Mouse (Mus musculus) kidney, adult 2 months (tissue): ENCODE results near the gene Dnah8. TPM values are rescaled to one million over a fixed set of nuclear protein-coding genes. Genes with fewer than 3 reads are reported as not detected.

Source experiments
- DNase-seq: peaks from one replicate; pipeline ENCODE4 v3.0.0; 2021
- H3K27ac ChIP-seq: fragments of 200-500 bp; 2 replicates; pipeline ENCODE4 v1.5.1; 2012; ENCODE audit warnings: low read depth, low read length, control low read depth, inconsistent platforms; ENCODE audit not compliant: insufficient read depth
- H3K27me3 ChIP-seq: fragments of 200-500 bp; replicated peaks from 2 replicates; pipeline ENCODE4 v1.6.1; 2012; ENCODE audit warnings: mild to moderate bottlenecking, moderate library complexity, low read length, inconsistent platforms; ENCODE audit not compliant: control insufficient read depth, insufficient read depth
- H3K36me3 ChIP-seq: fragments of 200-500 bp; 2 replicates; pipeline ENCODE4 v1.6.1; 2012; ENCODE audit warnings: mild to moderate bottlenecking, moderate library complexity, low read length, inconsistent platforms; ENCODE audit not compliant: control insufficient read depth, insufficient read depth
- H3K4me1 ChIP-seq: fragments of 200-500 bp; 2 replicates; pipeline ENCODE4 v1.6.1; 2011; ENCODE audit warnings: low read length; ENCODE audit not compliant: control insufficient read depth, insufficient read depth
- H3K4me3 ChIP-seq: fragments of 200-500 bp; 2 replicates; pipeline ENCODE4 v1.5.1; 2011; ENCODE audit warnings: mild to moderate bottlenecking, low read depth, low read length, control low read depth; ENCODE audit not compliant: insufficient read depth
- CTCF ChIP-seq: fragments of 200-500 bp; conservative IDR thresholded peaks from 2 replicates; pipeline ENCODE4 v1.5.1; 2011; ENCODE audit warnings: low read depth, mild to moderate bottlenecking, control low read depth, low read length, moderate library complexity, mixed read lengths; ENCODE audit not compliant: insufficient read depth, insufficient read length
- POLR2A ChIP-seq: fragments of 200-500 bp; IDR thresholded peaks from one replicate; pipeline ENCODE4 v1.6.1; 2011; ENCODE audit warnings: low read depth, low read length, control low read depth
- whole genome bisulfite sequencing: fragments of 180-500 bp; shearing (Covaris S2); methylation state at CpG from one replicate; pipeline ENCODE4 v1.1.7; 2018; 5-methylcytosine and 5-hydroxymethylcytosine counted together
- polyA plus RNA-seq: library from polyadenylated mRNA; depleted of rRNA; stranded (reverse); fragments of >200 nt; gene quantifications from 2 replicates; pipeline ENCODE4 v1.2.3, GENCODE M21; 2012

The Dnah8 gene
- polyA plus RNA-seq, 1 experiment: 1.2 TPM

- no peaks in the 10 kb centered on the region for H3K36me3 ChIP-seq
- no peak for DNase-seq
- H3K4me3 ChIP-seq: no peak overlapping the region
- 92% methylated on average over 3 of the region's 3 CpGs for WGBS
- no peaks in the 10 kb centered on the region for H3K27me3 ChIP-seq
- TF ChIP-seq CTCF (no peak), POLR2A (no peak)
- no peak overlapping the region for H3K27ac ChIP-seq
- no peaks in the 10 kb centered on the region for H3K4me1 ChIP-seq
Observed at GRCm38 (mm10) chr17:30582313-30582712, 41.8 kb upstream of the Dnah8 start.

GRCm38 (mm10) chr17:30583258-30584001 lies 40.7 kb upstream of the Dnah8 start:
- no peak overlapping the region for H3K4me3 ChIP-seq
- no peak for DNase-seq
- H3K27me3 ChIP-seq: no peaks in the 10 kb centered on the region
- H3K4me1 ChIP-seq: no peaks in the 10 kb centered on the region
- no peak for TF ChIP-seq CTCF
- no peak for TF ChIP-seq POLR2A
- no peaks in the 10 kb centered on the region for H3K36me3 ChIP-seq
- H3K27ac ChIP-seq: no peak overlapping the region
- 80% methylated on average over 2 of the region's 2 CpGs for WGBS

DNA sequence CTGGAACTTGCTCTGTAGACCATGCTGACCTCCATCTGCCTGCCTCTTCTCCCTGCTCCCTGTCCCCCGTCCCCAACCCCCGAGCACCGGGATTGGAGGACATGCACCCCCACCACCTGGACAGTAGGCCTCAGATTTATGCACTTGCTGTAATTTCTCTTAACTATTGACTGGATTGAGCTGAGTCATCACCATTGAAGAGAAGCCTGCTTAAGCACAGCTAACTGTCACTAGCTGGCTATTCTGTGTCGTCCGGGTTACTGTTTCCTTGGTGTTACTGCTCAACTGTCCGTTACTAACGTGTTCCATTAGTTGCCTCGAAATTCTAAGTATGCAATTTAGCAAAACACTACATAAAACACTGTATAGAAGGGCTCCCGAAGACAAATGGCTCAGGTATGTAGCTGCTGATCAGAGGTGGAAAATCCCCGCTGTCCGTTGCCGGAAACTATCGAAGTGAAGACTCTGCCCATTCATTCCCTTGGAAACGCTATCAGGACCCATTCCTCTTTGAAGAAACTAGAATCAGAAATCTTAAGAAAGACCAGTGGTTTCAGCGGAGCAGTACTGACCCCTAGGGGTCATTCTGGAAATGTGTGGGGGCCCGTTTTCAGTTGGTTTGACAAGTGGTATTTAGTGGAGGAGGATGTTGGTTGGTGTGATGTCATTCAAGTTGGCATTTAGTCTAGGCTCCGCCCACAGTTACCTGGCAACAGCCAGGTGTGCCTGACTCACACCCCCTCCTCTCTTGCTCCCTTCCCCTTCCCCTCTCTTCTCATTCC lies 33.5 kb upstream of the Dnah8 start:
- WGBS: 37% methylated on average over 17 of the region's 17 CpGs
- DNase-seq: peak; percentile 75
- Histone ChIP-seq H3K27me3 (no peaks in the 10 kb centered on the region), H3K4me1 (no peaks in the 10 kb centered on the region), H3K4me3 (no peak overlapping the region), H3K36me3 (no peaks in the 10 kb centered on the region), H3K27ac (no peak overlapping the region)
- TF ChIP-seq POLR2A (no peak), CTCF (peak; percentile 50)

DNA sequence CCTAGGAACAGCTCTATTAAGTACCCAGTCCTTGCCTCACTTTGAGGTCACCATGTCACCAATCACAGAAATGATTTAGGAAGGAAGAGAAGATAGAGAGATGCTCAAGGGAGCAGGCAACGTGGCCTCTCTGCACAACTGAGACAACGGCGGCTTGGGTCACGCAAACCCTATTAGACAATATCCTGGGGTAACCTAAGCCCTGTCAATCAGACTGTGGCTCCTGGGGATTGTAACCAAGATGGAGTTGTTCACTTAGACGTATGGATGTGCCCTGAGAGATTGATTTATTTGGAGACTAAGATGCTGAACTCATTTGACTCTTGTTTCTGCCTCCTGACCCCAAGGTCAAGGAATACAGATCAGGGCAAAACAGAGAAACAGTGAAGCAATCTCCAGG lies 29.7 kb upstream of the Dnah8 start:
- whole genome bisulfite sequencing: 64% methylated on average over 5 of the region's 5 CpGs
- Histone ChIP-seq H3K4me3 (no peak overlapping the region), H3K27ac (no peak overlapping the region), H3K4me1 (no peaks in the 10 kb centered on the region), H3K36me3 (peaks cover 3% of the 10 kb centered on the region), H3K27me3 (no peaks in the 10 kb centered on the region)
- DNase-seq: no peak
- TF ChIP-seq CTCF: no peak
- no peak for TF ChIP-seq POLR2A

- no peak for TF ChIP-seq POLR2A
- TF ChIP-seq CTCF: no peak
- Histone ChIP-seq H3K4me3 (no peak overlapping the region), H3K36me3 (peaks cover 3% of the 10 kb centered on the region), H3K27me3 (no peaks in the 10 kb centered on the region), H3K27ac (no peak overlapping the region), H3K4me1 (no peaks in the 10 kb centered on the region)
- WGBS: 49% methylated on average over 6 of the region's 6 CpGs
- no peak for DNase-seq
Observed at GRCm38 (mm10) chr17:30594846-30595245, 29.3 kb upstream of the Dnah8 start.

GRCm38 (mm10) chr17:30597786-30598185 lies 26.4 kb upstream of the Dnah8 start:
- no peak for DNase-seq
- Histone ChIP-seq H3K4me1 (no peaks in the 10 kb centered on the region), H3K27me3 (no peaks in the 10 kb centered on the region), H3K36me3 (peaks cover 3% of the 10 kb centered on the region), H3K4me3 (no peak overlapping the region), H3K27ac (no peak overlapping the region)
- TF ChIP-seq POLR2A (no peak), CTCF (no peak)
- WGBS: 97% methylated on average over 9 of the region's 9 CpGs

- 91% methylated on average over 5 of the region's 5 CpGs for WGBS
Observed at GRCm38 (mm10) chr17:30598300-30598699, 25.9 kb upstream of the Dnah8 start.

More at GRCm38 (mm10) chr17:30598300-30598699, 25.9 kb upstream of the Dnah8 start:
- H3K4me3 ChIP-seq: no peak overlapping the region
- H3K27me3 ChIP-seq: no peaks in the 10 kb centered on the region
- DNase-seq: no peak
- TF ChIP-seq CTCF (no peak), POLR2A (no peak)
- no peak overlapping the region for H3K27ac ChIP-seq
- peaks cover 3% of the 10 kb centered on the region for H3K36me3 ChIP-seq
- H3K4me1 ChIP-seq: no peaks in the 10 kb centered on the region
